Mouse (Mus musculus) G1E (cell line): ENCODE measurements around the gene Rab5if.

Source experiments
- CTCF ChIP-seq: IDR thresholded peaks from 2 replicates; pipeline ENCODE4 v1.5.1; 2012; ENCODE audit warnings: low read depth, low read length, inconsistent platforms, mixed read lengths
- GATA1 ChIP-seq: IDR thresholded peaks from 2 replicates; pipeline ENCODE4 v1.6.1; 2012; ENCODE audit warnings: borderline replicate concordance, low read length, inconsistent platforms, mixed read lengths
- GATA2 ChIP-seq: IDR thresholded peaks from 2 replicates; pipeline ENCODE4 v1.6.1; 2012; ENCODE audit warnings: low read depth, low read length, inconsistent platforms, borderline replicate concordance
- TAL1 ChIP-seq: conservative IDR thresholded peaks from 2 replicates; pipeline ENCODE4 v1.6.1; 2012; ENCODE audit warnings: low read depth, low read length, inconsistent platforms, mixed read lengths

GRCm38 (mm10) chr2:156884396-156885211 lies 21.7 kb downstream of the Rab5if start:
- TF ChIP-seq CTCF: no peak
- no peak for TF ChIP-seq TAL1
- TF ChIP-seq GATA1: no peak
- TF ChIP-seq GATA2: no peak
